16 mouse cellular contexts compared by ENCODE assay signal in genomic region chr1:119534341-119534740, GRCm38 (mm10).
"Had no signal": no experiment of that assay in that cellular context is flagged by ENCODE, and none has a peak within 500 bp of the region (broad histone marks: within the 10 kb centered on the region; RNA-seq: fewer than 3 reads in every experiment).

No protein-coding gene starts in this region.

- H3K9me3 ChIP-seq: limb, embryonic 12.5 days; midbrain, embryonic 12.5 days; neural tube, embryonic 12.5 days had no signal

- H3K4me1 ChIP-seq: limb, embryonic 12.5 days; neural tube, embryonic 12.5 days had no signal

- H3K4me3 ChIP-seq: limb, embryonic 12.5 days; midbrain, embryonic 12.5 days; neural tube, embryonic 12.5 days had no signal

- H3K27me3 ChIP-seq: limb, embryonic 12.5 days; midbrain, embryonic 12.5 days; neural tube, embryonic 12.5 days had no signal

- H3K36me3 ChIP-seq: neural tube, embryonic 12.5 days had no signal

- H3K27ac ChIP-seq: kidney, postnatal 0 days; limb, embryonic 12.5 days; liver, embryonic 14.5 days; midbrain, embryonic 12.5 days; neural tube, embryonic 12.5 days; stomach, postnatal 0 days had no signal

- H3K9ac ChIP-seq: limb, embryonic 12.5 days; liver, embryonic 14.5 days; midbrain, embryonic 12.5 days; neural tube, embryonic 12.5 days had no signal

- H3K4me2 ChIP-seq: limb, embryonic 12.5 days; midbrain, embryonic 12.5 days; neural tube, embryonic 12.5 days had no signal

- ATAC-seq: intestine, postnatal 0 days had no signal

- DNase-seq: kidney, adult 9 months; kidney, postnatal 36 days; layer of hippocampus, adult 9-11 months; layer of hippocampus, postnatal 36 days; lung, adult 2 months; lung, postnatal 10 days; right cerebral cortex, postnatal 25 days; thymus, adult 18-20 months; thymus, postnatal 14 days had no signal
